Mouse (Mus musculus) spleen, postnatal 36 days (tissue): ENCODE results near the gene Bco2.

Source experiments
- DNase-seq, 2 experiments: peaks; one replicate each; pipeline ENCODE4 v3.0.0; 2022; ENCODE audit warnings: low spot score in 2 of 2, mixed read lengths in 1 of 2

The Bco2 gene

GRCm38 (mm10) chr9:50561145-50561917, 6.3 kb upstream of the Bco2 start, which contains the start of gene Tex12:
Gene Tex12, minus strand, starts transcription at chr9:50561325.
- no peak for DNase-seq

DNA sequence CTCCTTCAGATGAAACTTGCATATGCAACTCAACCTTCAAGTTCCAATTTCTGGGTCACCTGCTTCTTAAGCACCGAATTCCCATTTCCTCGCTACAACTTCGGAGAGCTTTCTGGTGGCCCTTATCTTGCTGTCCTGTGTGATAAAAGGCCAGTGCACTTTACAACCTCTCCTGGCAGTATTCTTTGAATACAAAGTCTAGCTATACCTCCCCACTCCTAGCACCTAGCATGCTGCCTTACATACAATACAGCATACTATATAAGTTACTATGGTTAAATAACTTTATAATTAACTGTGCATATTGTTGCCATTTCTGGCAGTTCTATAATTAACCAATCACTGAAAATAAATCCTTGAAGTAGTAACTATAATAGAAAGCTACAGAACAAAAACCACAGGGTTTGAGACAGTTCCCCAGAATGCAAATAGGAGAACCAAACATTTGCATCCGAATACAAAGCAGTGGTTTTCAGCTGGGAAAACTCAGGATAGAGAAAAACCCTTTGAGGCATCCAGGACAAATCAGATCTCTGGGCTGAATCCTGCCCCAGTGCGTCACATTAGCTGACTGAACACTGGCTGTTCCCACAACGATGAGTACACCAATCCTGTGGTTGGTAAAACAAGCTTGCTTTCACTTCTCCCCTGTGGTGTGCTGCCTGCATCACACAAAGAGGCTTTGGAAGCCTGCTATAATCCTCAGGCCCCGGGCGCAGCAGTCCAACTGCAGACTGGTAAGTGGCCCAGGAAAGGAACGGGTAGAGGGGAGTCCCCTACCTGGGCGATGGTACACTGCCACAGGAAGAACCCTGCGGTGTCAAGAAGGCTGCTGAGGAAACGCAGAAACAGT, 514 bp downstream of the Bco2 start, which contains the start of gene Il18:
TSS of gene Il18 (plus strand) at position 587 of the 853 bp plus-strand sequence.
- DNase-seq = peak; percentile 79

- peak; percentile 57 to 60 for DNase-seq
Observed at GRCm38 (mm10) chr9:50553547-50553946, 1.4 kb downstream of the Bco2 start.

- no peak for DNase-seq
Observed at GRCm38 (mm10) chr9:50552206-50552605, 2.8 kb downstream of the Bco2 start.

DNA sequence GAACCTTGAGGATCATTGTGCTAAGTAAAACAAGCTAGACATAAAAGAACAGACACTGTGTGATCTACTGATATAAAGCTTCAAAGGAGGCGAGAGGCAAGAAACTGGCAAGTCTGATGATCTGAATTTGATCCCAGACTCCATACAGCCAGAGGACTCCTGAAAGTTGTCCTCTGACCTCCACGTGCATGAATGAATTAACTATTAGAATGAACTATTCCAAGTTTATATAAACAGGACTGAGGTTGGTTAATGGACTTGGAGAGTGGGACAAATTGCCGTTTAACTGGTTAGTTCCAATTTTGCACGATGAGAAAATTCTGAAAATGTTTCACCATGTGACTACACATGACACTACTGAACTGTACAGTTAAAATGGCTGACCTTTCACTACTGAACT, 6.0 kb downstream of the Bco2 start:
- DNase-seq = no peak

DNA sequence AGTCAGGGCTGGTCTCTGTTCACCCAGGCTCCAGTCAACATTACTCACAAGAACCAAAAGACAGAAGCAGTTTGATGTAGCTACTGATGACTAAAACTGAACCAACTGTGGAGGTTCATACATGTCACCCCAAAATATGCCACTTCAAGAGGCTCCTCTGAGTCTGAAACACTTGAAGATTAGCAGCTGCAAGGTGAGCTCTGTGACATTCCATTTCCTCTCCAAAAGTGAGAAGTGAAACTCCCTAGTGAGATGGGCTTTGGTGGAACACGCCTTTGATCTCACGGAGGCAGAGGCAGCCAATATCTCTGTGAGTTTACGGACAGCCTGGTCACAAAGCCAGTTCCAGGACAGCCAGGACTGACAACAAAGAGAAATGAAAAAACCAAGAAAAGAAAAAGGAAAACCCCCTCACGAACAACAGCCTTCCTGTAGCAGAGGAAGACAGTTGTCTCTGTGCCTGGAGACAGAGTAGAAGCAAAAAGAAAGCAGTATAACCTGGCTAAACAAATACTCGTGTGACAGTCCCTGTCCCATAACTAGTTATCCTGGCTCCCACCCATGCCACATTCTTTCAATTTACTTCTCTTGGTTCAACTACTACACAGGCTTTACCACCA, 7.0 kb downstream of the Bco2 start:
- peak; percentile 77 to 81 for DNase-seq

DNA sequence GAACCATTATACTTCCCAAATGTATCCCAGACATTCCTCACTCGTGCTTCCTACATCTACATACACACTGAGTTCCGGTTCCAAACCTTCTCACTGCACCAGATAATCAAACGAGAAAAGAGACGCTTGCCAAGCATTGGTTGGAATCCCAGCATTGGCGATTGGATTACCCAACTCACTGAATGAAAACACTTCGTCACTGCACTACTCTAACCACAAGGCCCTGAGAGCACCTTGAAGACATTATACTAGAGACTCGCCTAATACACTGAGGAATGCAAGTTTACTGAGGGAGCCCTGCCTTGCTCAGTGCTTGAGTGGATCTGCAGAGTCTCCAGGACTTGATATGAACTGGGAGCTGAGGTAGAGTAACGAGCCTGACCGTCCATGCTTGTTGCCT, 12.6 kb downstream of the Bco2 start:
- DNase-seq = no peak

DNA sequence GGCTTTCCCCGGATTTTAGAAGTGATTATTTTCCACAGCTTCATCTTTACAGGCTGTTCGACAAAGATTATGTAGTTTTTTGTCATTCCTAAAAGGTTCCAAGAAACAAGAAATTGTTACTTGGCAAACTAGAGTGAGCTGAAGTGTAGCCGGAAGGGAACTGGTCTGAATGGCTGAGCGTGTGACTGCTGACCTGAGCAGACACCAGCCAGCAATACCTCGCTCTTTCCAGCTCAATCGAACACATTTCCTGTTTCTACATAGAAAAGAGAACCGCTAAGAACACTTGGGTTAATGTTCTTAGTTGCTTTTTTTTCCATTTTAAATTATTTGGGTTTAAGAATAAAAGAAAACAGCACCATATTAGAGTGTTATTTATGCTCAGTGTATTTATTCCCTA, 14.8 kb downstream of the Bco2 start:
- peak; percentile 56 to 66 for DNase-seq

GRCm38 (mm10) chr9:50537295-50537694, 17.7 kb downstream of the Bco2 start:
- DNase-seq = peak; percentile 46 to 51

GRCm38 (mm10) chr9:50536603-50537135, 18.3 kb downstream of the Bco2 start:
- DNase-seq = no peak

- DNase-seq = no peak
Observed at GRCm38 (mm10) chr9:50535930-50536329, 19.1 kb downstream of the Bco2 start.

- DNase-seq = no peak
Observed at GRCm38 (mm10) chr9:50533791-50534190, 21.2 kb downstream of the Bco2 start.

GRCm38 (mm10) chr9:50533328-50533727, 21.7 kb downstream of the Bco2 start:
- DNase-seq = peak; percentile 74 to 79

- no peak for DNase-seq
Observed at GRCm38 (mm10) chr9:50530890-50531289, 24.1 kb downstream of the Bco2 start.

- peak; percentile 97 for DNase-seq
Observed at GRCm38 (mm10) chr9:50528293-50528892, 26.6 kb downstream of the Bco2 start, which contains the start of gene Pts. Gene Pts, minus strand, starts transcription at chr9:50528724.

- no peak for DNase-seq
Observed at GRCm38 (mm10) chr9:50527860-50528259, 27.1 kb downstream of the Bco2 start.

DNA sequence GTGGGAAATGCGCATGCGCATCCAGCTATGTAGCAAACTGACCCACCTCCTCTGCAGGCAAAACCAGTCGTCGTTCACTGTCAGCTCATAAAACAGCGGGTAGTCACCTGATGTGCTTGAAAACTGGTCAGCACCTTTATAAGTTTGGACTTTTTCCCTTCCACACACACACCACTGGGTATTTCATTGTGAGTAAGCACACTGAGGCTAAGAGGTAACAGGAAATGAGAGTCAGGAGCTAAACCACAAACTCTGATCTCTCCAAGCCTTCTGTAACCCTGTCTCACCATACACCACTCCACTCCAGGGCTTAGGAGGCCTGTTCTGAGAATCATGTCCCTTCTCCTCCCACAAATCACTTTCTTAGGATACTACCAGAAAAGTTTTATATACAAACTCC, 29.4 kb downstream of the Bco2 start:
- DNase-seq = no peak

- no peak for DNase-seq
Observed at GRCm38 (mm10) chr9:50524936-50525335, 30.0 kb downstream of the Bco2 start.

- DNase-seq = no peak
Observed at GRCm38 (mm10) chr9:50522574-50522973, 32.4 kb downstream of the Bco2 start.

GRCm38 (mm10) chr9:50521562-50521961, 33.4 kb downstream of the Bco2 start:
- DNase-seq = no peak

GRCm38 (mm10) chr9:50520748-50521147, 34.2 kb downstream of the Bco2 start:
- DNase-seq = no peak
